Mouse (Mus musculus) embryonic facial prominence, embryonic 13.5 days (tissue): ENCODE data around the gene Eif4e1b. TPM values are rescaled to one million over a fixed set of nuclear protein-coding genes. Genes with fewer than 3 reads are reported as not detected.

Experiments used
- ATAC-seq: fragments of 200-750 bp; cut with Nextera tagmentation; 2 replicates; pipeline ENCODE4 v1.8.0; 2017; ENCODE audit warnings: low read depth; ENCODE audit not compliant: insufficient number of reproducible peaks, insufficient read depth, low FRiP score, low TSS enrichment
- H3K27ac ChIP-seq: fragments of 300-500 bp; sonication (generic); 2 replicates; pipeline ENCODE4 v1.5.1; 2015; ENCODE audit warnings: moderate library complexity, mild to moderate bottlenecking, inconsistent platforms
- H3K27me3 ChIP-seq: fragments of 300-500 bp; sonication (generic); 2 replicates; pipeline ENCODE4 v1.6.1; 2015; ENCODE audit warnings: mild to moderate bottlenecking, inconsistent platforms
- H3K36me3 ChIP-seq: fragments of 300-500 bp; sonication (generic); 2 replicates; pipeline ENCODE4 v1.6.1; 2015; ENCODE audit warnings: mild to moderate bottlenecking, inconsistent platforms
- H3K4me1 ChIP-seq: fragments of 300-500 bp; sonication (generic); 2 replicates; pipeline ENCODE4 v1.6.1; 2015; ENCODE audit warnings: inconsistent platforms
- H3K4me2 ChIP-seq: fragments of 300-500 bp; sonication (generic); 2 replicates; pipeline ENCODE4 v1.6.1; 2015; ENCODE audit warnings: moderate library complexity, mild to moderate bottlenecking, inconsistent platforms
- H3K4me3 ChIP-seq: fragments of 300-500 bp; sonication (generic); 2 replicates; pipeline ENCODE4 v1.5.1; 2015; ENCODE audit warnings: mild to moderate bottlenecking, inconsistent platforms
- H3K9ac ChIP-seq: fragments of 300-500 bp; sonication (generic); 2 replicates; pipeline ENCODE4 v1.6.1; 2015; ENCODE audit warnings: mild to moderate bottlenecking, inconsistent platforms
- H3K9me3 ChIP-seq: fragments of 300-500 bp; sonication (generic); 2 replicates; pipeline ENCODE4 v1.6.1; 2016; ENCODE audit warnings: inconsistent platforms
- WGBS: fragments of 180-500 bp; shearing (Covaris S2); methylation state at CpG from one replicate; pipeline ENCODE4 v1.1.7; 2015; ENCODE audit warnings: mixed read lengths; 5-methylcytosine and 5-hydroxymethylcytosine counted together
- polyA plus RNA-seq: library from polyadenylated mRNA; unstranded; fragments of >200 nt; fragmentation: Nextera tagmentation; extraction: Ambion mirVana; gene quantifications from 2 replicates; pipeline ENCODE4 v1.2.1, GENCODE M21; 2015

Gene Eif4e1b
- not detected in 2 replicates for polyA plus RNA-seq

- WGBS: 84% methylated on average over 4 of the region's 4 CpGs
- H3K4me1 ChIP-seq: no peaks in the 10 kb centered on the region
- no peaks in the 10 kb centered on the region for H3K9me3 ChIP-seq
- no peak within 1 kb of the TSS for H3K4me2 ChIP-seq
- no peaks in the 10 kb centered on the region; the same call in 1 of the 2 replicates for H3K27me3 ChIP-seq
- no peaks in the 10 kb centered on the region for H3K36me3 ChIP-seq
- H3K27ac ChIP-seq: no peak within 1 kb of the TSS
- no peak within 1 kb of the TSS for H3K9ac ChIP-seq
- ATAC-seq: no peak
- H3K4me3 ChIP-seq: no peak within 1 kb of the TSS
Observed at GRCm38 (mm10) chr13:54783698-54784097, at the start of gene Eif4e1b. Eif4e1b (plus strand) TSS chr13:54783998.

DNA sequence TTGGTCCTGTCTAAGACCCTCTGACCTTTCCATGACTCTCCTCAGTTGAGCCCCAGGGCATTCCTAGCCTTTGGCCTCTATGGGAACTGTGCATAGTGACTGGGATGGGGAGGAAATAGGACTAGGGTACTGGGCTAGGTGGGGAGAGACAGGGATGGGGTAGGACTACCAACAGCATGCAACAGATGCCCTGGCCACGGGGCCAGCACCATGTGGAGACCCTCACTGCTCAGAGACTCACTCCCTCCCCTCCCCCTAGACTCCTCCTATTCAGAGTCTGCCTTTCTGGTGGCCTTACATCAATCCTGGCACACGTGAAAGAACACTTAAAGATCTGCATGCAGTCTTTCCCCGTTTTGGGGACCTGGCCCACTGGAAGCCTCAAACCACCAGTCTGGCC, 46.9 kb upstream of the Eif4e1b start:
- H3K9me3 ChIP-seq: no peaks in the 10 kb centered on the region
- peak overlapping the region; percentile 49 for H3K4me3 ChIP-seq
- peak overlapping the region; percentile 64; the same call in 1 of the 2 replicates for H3K9ac ChIP-seq
- no peak for ATAC-seq
- no peaks in the 10 kb centered on the region for H3K36me3 ChIP-seq
- peaks cover 13% of the 10 kb centered on the region for H3K4me1 ChIP-seq
- H3K27ac ChIP-seq: no peak overlapping the region
- H3K4me2 ChIP-seq: peak overlapping the region; percentile 77
- peaks cover 61% of the 10 kb centered on the region for H3K27me3 ChIP-seq
- WGBS: 29% methylated on average over 3 of the region's 3 CpGs

GRCm38 (mm10) chr13:54737488-54738212, 46.1 kb upstream of the Eif4e1b start:
- Histone ChIP-seq H3K9me3 (no peaks in the 10 kb centered on the region), H3K27me3 (peaks cover 61% of the 10 kb centered on the region), H3K4me1 (peaks cover 13% of the 10 kb centered on the region), H3K36me3 (no peaks in the 10 kb centered on the region), H3K9ac (peak overlapping the region; percentile 64), H3K4me2 (peak overlapping the region; percentile 77), H3K27ac (no peak overlapping the region), H3K4me3 (peak overlapping the region; percentile 49)
- ATAC-seq: peak; percentile 73
- WGBS: 1% methylated on average over 74 of the region's 87 CpGs

DNA sequence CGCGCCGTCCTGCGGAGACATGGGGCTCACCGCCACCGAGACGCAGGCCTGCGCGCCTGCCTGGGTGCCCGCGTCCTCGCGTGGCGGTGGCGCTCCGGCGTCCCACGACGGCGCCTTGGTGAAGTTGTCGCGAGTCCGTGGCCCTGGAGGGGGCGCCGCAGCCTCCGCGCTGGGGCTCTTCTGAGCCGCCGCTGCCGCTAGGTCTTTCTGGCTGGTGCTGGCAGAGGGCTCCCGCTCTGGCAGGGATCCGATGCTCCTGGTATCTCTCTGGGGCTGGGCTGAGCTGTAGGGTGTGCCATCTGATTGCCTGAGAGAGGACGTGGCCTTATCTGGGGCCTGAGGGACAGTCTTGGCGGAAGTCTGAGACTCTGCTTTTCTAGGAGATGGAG, 45.6 kb upstream of the Eif4e1b start:
- Histone ChIP-seq H3K4me2 (peak overlapping the region; percentile 77), H3K4me3 (peak overlapping the region; percentile 49), H3K27me3 (peaks cover 61% of the 10 kb centered on the region), H3K9ac (peak overlapping the region; percentile 64), H3K36me3 (no peaks in the 10 kb centered on the region), H3K27ac (no peak overlapping the region), H3K9me3 (no peaks in the 10 kb centered on the region), H3K4me1 (peaks cover 13% of the 10 kb centered on the region)
- WGBS: 3% methylated on average over 34 of the region's 34 CpGs
- no peak for ATAC-seq

DNA sequence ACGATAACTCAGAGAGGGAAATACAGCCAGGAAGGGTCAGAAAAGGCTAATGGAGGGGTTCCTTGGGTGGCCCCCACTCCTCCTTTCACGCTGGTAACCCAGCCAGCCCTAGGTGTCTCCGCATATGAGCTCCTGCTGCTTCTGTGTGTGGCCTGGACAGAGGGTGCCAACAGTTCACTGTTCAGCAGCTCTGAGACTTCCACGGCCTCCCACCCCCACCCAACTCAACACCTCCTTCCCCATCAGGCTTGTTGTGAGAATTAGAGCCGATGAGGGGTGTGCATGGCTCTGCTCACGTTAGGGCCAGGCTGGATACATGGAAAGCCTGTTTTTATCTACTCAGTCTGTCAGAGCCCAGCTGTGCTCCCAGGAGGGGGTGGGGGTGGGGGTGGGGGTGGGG, 37.7 kb upstream of the Eif4e1b start:
- Histone ChIP-seq H3K4me3 (no peak overlapping the region), H3K4me2 (no peak overlapping the region), H3K4me1 (peaks cover 6% of the 10 kb centered on the region), H3K36me3 (no peaks in the 10 kb centered on the region), H3K9me3 (no peaks in the 10 kb centered on the region), H3K27ac (no peak overlapping the region), H3K9ac (no peak overlapping the region), H3K27me3 (peaks cover 47% of the 10 kb centered on the region)
- no peak for ATAC-seq
- WGBS: 46% methylated on average over 6 of the region's 6 CpGs

GRCm38 (mm10) chr13:54746896-54747295, 36.9 kb upstream of the Eif4e1b start:
- H3K4me2 ChIP-seq: no peak overlapping the region
- H3K9me3 ChIP-seq: no peaks in the 10 kb centered on the region
- H3K4me3 ChIP-seq: no peak overlapping the region
- no peaks in the 10 kb centered on the region for H3K36me3 ChIP-seq
- ATAC-seq: no peak
- no peak overlapping the region for H3K9ac ChIP-seq
- peaks cover 6% of the 10 kb centered on the region for H3K4me1 ChIP-seq
- no peak overlapping the region for H3K27ac ChIP-seq
- 37% methylated on average over 10 of the region's 10 CpGs for WGBS
- H3K27me3 ChIP-seq: peaks cover 51% of the 10 kb centered on the region

DNA sequence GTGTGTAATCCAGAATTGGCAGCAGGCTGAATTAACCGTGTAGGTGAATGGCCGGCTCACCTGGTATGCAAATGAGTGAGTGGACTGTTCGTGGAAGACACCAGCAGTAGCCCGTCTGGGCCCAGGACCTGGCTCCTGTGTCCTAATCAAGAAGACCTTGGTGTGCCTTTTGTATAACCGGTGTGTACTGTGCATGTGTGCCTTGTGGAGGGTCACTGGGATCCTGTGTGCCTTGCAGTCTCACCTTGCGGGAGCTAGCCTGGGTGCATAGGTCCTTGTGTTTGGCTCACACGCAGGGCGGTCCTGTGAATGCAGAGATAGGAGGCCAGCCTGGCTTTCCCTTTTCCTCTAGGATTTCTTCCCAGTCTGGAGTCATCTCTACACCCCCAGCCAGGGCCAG, 35.6 kb upstream of the Eif4e1b start:
- no peak for ATAC-seq
- H3K4me2 ChIP-seq: no peak overlapping the region
- H3K4me3 ChIP-seq: no peak overlapping the region
- H3K4me1 ChIP-seq: peaks cover 6% of the 10 kb centered on the region
- H3K9me3 ChIP-seq: no peaks in the 10 kb centered on the region
- peaks cover 54% of the 10 kb centered on the region for H3K27me3 ChIP-seq
- no peak overlapping the region for H3K27ac ChIP-seq
- no peak overlapping the region for H3K9ac ChIP-seq
- no peaks in the 10 kb centered on the region for H3K36me3 ChIP-seq
- 82% methylated on average over 8 of the region's 8 CpGs for WGBS

DNA sequence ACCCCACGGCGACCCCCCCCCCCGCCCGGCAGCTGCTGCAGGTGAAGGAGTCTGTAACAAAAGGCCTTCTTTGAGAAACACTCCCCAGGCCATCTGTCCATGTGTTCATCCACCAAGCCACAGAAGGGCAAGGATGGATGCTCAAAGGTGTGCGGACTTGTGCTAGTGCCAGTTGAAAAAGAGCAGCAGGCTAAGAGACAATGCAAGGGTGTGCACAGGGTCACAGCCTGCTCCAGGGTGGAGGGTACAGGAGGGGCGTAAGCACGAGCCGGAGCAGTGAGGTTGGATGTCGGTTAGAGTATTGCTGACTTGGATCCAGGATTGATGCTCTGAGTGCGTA, 35.1 kb upstream of the Eif4e1b start:
- ATAC-seq: 0 out of 2 replicates have a peak, but pooled peaks have one; percentile 23
- Histone ChIP-seq H3K4me2 (peak overlapping the region; percentile 91), H3K27ac (no peak overlapping the region), H3K9ac (no peak overlapping the region), H3K4me3 (peak overlapping the region; percentile 58; the same call in 1 of the 2 replicates), H3K9me3 (no peaks in the 10 kb centered on the region), H3K27me3 (peaks cover 59% of the 10 kb centered on the region), H3K4me1 (peaks cover 6% of the 10 kb centered on the region), H3K36me3 (no peaks in the 10 kb centered on the region)
- 45% methylated on average over 10 of the region's 10 CpGs for WGBS

DNA sequence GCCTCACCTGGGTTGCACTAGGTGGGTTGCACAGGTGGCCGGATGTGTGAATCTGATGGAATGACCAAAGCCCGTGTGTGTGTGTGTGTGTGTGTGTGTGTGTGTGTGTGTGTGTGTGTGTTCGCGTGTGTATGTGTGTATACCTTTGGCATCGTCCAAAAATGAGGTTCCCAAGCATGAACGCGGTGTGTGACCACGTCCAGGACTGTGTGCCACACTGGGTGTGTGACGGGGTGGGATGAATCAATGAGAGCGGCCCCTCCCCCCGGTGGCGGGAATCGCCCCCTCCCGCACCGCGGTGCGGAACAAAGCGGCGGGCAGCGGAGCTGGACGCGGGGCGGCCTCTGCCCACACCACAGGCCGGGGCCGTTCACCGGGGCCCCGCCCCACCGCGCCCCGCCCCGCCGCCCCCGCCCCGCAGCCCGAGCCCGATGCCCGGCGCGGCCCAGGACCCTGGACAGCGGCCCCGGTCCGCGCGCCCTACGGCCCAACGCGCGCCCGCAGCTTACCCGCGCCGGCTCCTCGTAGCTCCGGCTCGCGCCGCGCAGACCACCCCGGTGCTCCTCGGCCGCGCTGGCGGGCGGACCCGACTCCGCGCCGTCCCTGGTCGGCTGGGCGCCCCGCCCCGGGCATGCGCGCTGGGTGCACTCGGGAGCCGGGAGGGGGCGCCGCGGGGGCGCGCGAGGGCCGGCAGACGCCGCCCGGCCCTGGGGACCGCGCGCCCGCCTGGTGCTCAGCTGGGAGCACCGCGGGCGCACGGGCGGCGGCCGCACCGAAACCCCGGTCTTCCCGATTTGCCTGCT, 34.5 kb upstream of the Eif4e1b start:
- 2% methylated on average over 43 of the region's 100 CpGs for WGBS
- H3K4me1 ChIP-seq: peaks cover 6% of the 10 kb centered on the region
- peak; percentile 9; the same call in 1 of the 2 replicates for ATAC-seq
- 0 out of 2 replicates have a peak overlapping the region, but pooled peaks have one; percentile 46 for H3K9ac ChIP-seq
- no peaks in the 10 kb centered on the region for H3K9me3 ChIP-seq
- H3K36me3 ChIP-seq: no peaks in the 10 kb centered on the region
- H3K27ac ChIP-seq: no peak overlapping the region
- H3K27me3 ChIP-seq: peaks cover 65% of the 10 kb centered on the region
- peak overlapping the region; percentile 58 for H3K4me3 ChIP-seq
- peak overlapping the region; percentile 91 for H3K4me2 ChIP-seq

- 2% methylated on average over 29 of the region's 29 CpGs for WGBS
- H3K4me2 ChIP-seq: peak within 1 kb of the TSS; percentile 91
- H3K9me3 ChIP-seq: no peaks in the 10 kb centered on the region
- H3K4me1 ChIP-seq: peaks cover 6% of the 10 kb centered on the region
- H3K27me3 ChIP-seq: peaks cover 68% of the 10 kb centered on the region
- peak within 1 kb of the TSS; percentile 58 for H3K4me3 ChIP-seq
- no peak for ATAC-seq
- 0 out of 2 replicates have a peak within 1 kb of the TSS, but pooled peaks have one; percentile 46 for H3K9ac ChIP-seq
- H3K36me3 ChIP-seq: no peaks in the 10 kb centered on the region
- H3K27ac ChIP-seq: no peak within 1 kb of the TSS
Observed at GRCm38 (mm10) chr13:54749864-54750411, 33.9 kb upstream of the Eif4e1b start, which contains the start of gene Gprin1. Gprin1 (minus strand) TSS chr13:54749874.

DNA sequence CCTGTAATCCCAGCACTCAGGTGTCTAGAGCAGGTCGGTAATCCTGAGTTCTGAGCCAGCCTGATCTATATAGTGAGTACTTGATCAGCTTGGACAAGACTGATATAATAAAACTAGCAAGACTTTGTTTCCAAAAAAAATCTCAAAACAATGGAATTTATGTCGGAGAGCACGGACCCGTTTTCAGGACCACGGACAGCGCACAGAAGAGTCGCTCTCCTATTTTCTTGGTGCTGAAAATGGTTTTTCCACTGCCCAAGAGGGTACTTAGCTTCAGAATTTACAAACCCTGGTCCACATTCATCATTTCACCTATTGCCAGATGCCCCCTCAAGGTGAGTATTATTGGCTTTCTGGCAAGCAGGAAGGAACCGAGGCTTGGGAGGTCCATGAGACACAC, 33.1 kb upstream of the Eif4e1b start:
- Histone ChIP-seq H3K4me2 (no peak overlapping the region), H3K36me3 (no peaks in the 10 kb centered on the region), H3K4me1 (peaks cover 6% of the 10 kb centered on the region), H3K27me3 (peaks cover 75% of the 10 kb centered on the region), H3K9ac (no peak overlapping the region), H3K4me3 (no peak overlapping the region), H3K27ac (no peak overlapping the region), H3K9me3 (no peaks in the 10 kb centered on the region)
- ATAC-seq: no peak
- 2% methylated on average over 8 of the region's 8 CpGs for WGBS
